Mouse (Mus musculus) megakaryocyte, embryonic 14.5 days (primary cell): Measurements from ENCODE around the gene Lct. TPM values are rescaled to one million over a fixed set of nuclear protein-coding genes. Genes with fewer than 3 reads are reported as not detected.
"Not testable (repeated sequence)": the region's sequence is repeated elsewhere in the genome, so short reads cannot be mapped to it uniquely, and the experiment has no call there.

ENCODE experiments used
- H3K27me3 ChIP-seq: replicated peaks from 2 replicates; pipeline ENCODE3; 2012; ENCODE audit warnings: inconsistent platforms
- H3K36me3 ChIP-seq: replicated peaks from 2 replicates; pipeline ENCODE3; 2012; ENCODE audit warnings: low read length, inconsistent platforms, mixed read lengths
- H3K4me1 ChIP-seq: 2 replicates; pipeline ENCODE4 v1.6.1; 2012; ENCODE audit warnings: inconsistent platforms
- H3K4me3 ChIP-seq: replicated peaks from 2 replicates; pipeline ENCODE3; 2012; ENCODE audit warnings: moderate library complexity, mild to moderate bottlenecking, inconsistent platforms
- H3K9me3 ChIP-seq: 2 replicates; pipeline ENCODE4 v1.6.1; 2012; ENCODE audit warnings: inconsistent platforms
- FLI1 ChIP-seq: IDR thresholded peaks from 2 replicates; pipeline ENCODE4 v1.6.1; 2012; ENCODE audit warnings: low read length, inconsistent platforms, mixed read lengths
- GATA1 ChIP-seq: IDR thresholded peaks from 3 replicates; pipeline ENCODE4 v1.6.1; 2012; ENCODE audit warnings: mixed read lengths, low read length, inconsistent platforms, borderline replicate concordance
- polyA plus RNA-seq: library from polyadenylated mRNA; stranded (reverse); fragments of >175 nt; gene quantifications from 2 replicates; pipeline ENCODE4 v1.2.3, GENCODE M21; 2012; ENCODE audit warnings: low replicate concordance; ENCODE audit not compliant: insufficient read depth

Gene Lct
- polyA plus RNA-seq, 1 experiment, result not detected

DNA sequence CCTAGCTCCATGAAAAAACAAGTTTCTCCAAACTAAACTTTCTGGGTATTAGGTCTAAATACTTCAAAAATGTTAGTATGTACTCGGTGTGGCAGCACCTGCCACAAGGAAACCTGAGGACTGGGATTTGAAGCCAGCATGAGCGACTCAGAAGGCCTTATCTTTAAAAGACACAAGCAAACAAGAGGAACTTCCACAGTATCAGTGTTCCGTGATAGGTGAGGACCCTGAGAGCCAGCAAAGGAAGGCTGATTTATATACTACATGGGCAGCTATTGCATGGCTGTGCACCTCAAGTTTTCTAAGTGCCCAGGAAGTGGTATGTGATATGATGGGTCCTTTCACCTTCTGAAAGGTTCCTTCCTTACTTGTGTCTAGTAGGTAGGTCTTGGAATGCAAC lies 25.0 kb upstream of the Lct start:
- TF ChIP-seq GATA1 (no peak), FLI1 (no peak)
- Histone ChIP-seq H3K27me3 (no peaks in the 10 kb centered on the region), H3K9me3 (no peaks in the 10 kb centered on the region), H3K4me3 (no peak overlapping the region), H3K36me3 (peaks cover 81% of the 10 kb centered on the region), H3K4me1 (peaks cover 24% of the 10 kb centered on the region)

DNA sequence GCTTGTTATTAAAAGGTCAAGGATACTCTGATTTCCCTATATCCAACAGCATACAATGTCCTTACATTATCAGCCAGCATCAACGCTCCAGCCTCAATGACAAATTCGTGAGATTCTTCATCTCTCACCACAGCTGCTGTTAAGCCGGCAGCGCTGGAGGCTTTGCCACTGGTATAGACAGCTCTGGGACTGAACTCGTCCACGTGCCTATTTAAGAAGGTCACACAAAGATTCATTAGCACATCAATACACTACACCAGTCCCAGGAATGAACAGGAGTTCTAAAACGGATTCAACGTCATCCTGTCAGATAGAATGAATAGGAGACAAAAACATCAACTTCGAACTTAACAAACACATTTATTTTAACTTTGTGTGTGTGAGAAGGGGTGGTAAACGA lies 16.1 kb upstream of the Lct start:
- H3K27me3 ChIP-seq, result no peaks in the 10 kb centered on the region
- no peaks in the 10 kb centered on the region for H3K9me3 ChIP-seq
- H3K36me3 ChIP-seq, result peaks cover 93% of the 10 kb centered on the region
- TF ChIP-seq GATA1 (no peak), FLI1 (no peak)
- H3K4me3 ChIP-seq, result no peak overlapping the region
- H3K4me1 ChIP-seq, result peaks cover 14% of the 10 kb centered on the region

DNA sequence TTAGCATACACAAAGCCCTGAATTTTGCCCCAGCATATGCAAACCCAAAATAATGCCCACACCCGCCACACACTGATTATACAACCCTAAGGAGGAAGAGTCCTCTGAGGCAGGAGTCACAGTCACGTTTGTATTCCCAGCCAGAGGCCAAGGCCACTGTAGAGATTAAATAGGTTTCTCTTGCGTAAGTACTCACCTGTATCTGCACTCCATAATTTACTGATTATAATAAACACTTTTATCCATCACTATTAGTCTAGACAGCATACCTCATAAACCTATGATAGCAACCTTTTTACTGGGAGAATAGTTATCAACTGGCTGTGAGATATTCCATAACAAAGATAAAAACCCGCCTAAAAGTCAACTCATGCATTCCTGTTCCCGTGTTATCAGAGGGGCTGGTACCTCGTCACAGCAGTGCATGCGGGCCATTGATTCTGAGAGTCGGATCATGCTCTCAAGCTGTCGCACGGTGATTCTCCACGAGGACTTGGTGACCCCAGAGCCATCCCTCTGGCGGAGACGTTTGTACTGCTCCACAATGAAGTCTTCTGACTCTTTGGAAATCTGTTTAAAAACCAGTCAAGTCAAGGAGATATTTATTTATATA lies 9.7 kb upstream of the Lct start:
- Histone ChIP-seq H3K4me1 (no peaks in the 10 kb centered on the region), H3K36me3 (peaks cover 92% of the 10 kb centered on the region), H3K4me3 (no peak overlapping the region), H3K9me3 (no peaks in the 10 kb centered on the region), H3K27me3 (no peaks in the 10 kb centered on the region)
- TF ChIP-seq GATA1 (no peak), FLI1 (no peak)

DNA sequence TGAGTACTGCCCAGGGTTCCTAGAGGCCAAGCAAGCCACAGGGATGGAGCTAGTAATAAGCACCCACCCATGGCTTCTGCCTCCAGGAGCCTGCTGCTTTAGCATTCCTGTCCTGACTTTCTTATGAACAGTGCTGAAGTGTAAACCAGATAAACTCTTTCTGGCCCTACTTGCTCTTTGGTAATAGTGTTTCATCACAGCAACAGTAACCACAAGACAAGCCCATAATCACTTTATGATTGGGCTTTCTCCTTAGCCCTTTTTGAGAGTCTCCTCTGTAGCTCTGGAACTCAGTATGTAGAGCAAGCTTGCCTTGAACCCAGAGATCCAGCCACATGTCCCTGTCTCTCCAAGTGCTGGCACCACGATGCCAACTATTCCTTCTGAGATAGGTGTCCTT lies 2.2 kb upstream of the Lct start:
- no peaks in the 10 kb centered on the region for H3K9me3 ChIP-seq
- peaks cover 87% of the 10 kb centered on the region for H3K36me3 ChIP-seq
- TF ChIP-seq GATA1 (no peak), FLI1 (no peak)
- H3K27me3 ChIP-seq, result no peaks in the 10 kb centered on the region
- no peak overlapping the region for H3K4me3 ChIP-seq
- peaks cover 21% of the 10 kb centered on the region for H3K4me1 ChIP-seq

DNA sequence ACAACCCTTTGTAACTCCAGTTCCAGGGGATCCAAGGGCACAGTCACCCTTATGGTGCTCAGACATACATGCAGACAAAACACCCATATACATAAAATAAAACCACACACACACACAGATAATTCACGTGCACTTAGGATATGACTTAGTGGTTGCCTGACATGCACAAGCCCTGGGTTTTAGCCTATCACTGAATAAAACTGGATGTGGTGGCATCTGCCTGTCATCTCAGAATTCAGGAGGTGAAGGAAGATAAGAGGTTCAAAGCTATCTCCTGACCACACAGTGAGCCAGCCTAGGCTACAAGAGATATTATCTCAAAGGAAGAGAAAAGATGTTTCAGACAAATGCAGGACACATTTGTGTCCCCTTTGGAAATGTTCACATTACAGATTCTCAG lies 953 bp downstream of the Lct start:
- TF ChIP-seq FLI1 (no peak), GATA1 (no peak)
- no peaks in the 10 kb centered on the region for H3K9me3 ChIP-seq
- peaks cover 38% of the 10 kb centered on the region for H3K4me1 ChIP-seq
- H3K4me3 ChIP-seq, result no peak overlapping the region
- H3K36me3 ChIP-seq, result peaks cover 68% of the 10 kb centered on the region
- H3K27me3 ChIP-seq, result no peaks in the 10 kb centered on the region

DNA sequence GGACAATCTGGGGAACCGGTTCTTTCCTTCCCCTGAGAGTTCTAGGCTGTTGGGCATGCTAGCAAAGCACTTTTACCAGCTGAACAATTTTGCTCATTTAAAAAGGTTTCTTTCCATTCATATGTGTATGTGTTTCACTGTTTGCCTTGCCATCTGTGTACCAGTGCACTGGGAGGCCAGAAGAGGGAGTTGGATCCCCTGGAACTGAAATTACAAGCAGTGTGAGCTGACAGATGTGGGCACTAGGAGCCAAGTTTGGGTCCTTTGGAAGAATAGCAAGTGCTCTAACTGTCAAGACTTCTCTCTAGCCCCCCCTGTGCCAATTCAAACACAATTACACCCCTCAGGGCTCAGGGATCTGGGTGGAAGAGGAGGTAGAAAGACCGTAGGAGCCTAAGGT lies 3.3 kb downstream of the Lct start:
- peaks cover 44% of the 10 kb centered on the region for H3K36me3 ChIP-seq

DNA sequence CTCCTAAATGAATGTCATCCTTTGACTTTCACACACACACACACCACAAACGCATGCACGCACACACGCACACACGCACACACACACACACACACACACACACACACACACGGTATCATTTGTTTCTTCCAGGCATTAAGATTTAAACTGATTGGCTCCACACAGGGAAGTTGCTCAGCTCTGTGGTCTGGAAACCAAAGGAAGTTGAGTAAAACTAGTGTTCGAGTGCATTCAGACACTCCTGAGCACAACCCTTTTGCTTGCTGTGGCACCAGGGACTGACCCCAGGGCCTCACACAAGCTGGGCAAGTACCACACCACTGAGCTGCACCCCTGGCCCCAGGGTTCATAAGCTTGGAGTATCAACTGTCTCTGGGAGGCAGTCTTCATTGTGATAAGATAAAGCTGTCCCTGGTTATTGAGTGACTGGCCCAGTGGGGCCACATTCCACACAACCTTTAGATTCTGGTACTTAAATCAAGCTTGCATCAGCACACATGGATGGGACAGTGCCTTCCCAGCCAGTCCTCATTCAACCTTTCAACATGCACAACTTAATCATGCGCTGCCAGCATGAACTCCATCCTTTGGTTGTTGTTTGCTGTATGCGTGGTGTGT lies 5.0 kb downstream of the Lct start:
- no peaks in the 10 kb centered on the region for H3K9me3 ChIP-seq
- H3K4me1 ChIP-seq, result peaks cover 30% of the 10 kb centered on the region
- peaks cover 29% of the 10 kb centered on the region for H3K36me3 ChIP-seq
- H3K4me3 ChIP-seq, result peak overlapping the region; percentile 40
- H3K27me3 ChIP-seq, result no peaks in the 10 kb centered on the region
- TF ChIP-seq FLI1 (no peak), GATA1 (no peak)

More for the DNA sequence above, 3.3 kb downstream of the Lct start:
- Histone ChIP-seq H3K4me3 (no peak overlapping the region), H3K9me3 (no peaks in the 10 kb centered on the region), H3K27me3 (no peaks in the 10 kb centered on the region), H3K4me1 (peaks cover 33% of the 10 kb centered on the region)
- TF ChIP-seq FLI1 (no peak), GATA1 (no peak)

DNA sequence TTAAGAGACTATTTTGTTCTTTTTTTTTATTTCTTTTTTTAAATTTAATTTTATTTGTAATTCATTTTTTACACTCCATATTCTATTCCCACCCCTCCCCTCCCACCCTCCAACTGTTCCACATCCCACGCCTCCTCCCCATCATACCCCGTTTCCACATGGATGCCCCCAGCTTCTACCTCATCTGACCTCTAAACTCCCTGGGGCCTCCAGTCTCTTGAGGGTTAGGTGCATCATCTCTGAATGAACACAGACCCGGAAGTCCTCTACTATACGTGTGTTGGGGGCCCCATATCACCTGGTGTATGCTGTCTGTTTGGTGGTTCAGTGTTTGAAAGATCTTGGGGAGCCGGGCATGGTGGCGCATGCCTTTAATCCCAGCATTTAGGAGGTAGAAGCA lies 8.9 kb downstream of the Lct start:
- not testable (repeated sequence) for H3K27me3 ChIP-seq, H3K9me3 ChIP-seq, H3K4me3 ChIP-seq, H3K36me3 ChIP-seq
- peaks cover 23% of the 10 kb centered on the region for H3K4me1 ChIP-seq

DNA sequence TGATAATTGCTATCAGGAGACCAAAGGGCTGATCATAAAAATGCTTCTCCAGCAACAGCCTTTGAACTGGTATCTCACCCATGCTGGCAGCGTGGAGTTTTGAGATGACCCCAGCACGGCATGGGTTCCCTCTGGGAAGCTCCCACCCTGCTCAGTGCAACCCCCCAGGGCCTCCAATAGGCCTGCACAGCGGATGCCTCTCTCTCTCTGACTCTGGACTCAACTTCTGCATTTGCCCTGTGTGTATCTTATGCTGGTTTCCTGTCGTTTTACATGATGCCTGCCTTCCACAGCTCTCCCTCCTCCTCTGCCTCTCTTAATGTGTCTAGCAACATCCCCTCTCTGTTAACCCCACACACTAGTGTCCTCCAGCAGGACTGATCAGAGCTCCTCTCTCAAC lies 13.5 kb downstream of the Lct start:
- Histone ChIP-seq H3K36me3 (no peaks in the 10 kb centered on the region), H3K27me3 (peaks cover 7% of the 10 kb centered on the region), H3K4me3 (no peak overlapping the region), H3K9me3 (no peaks in the 10 kb centered on the region), H3K4me1 (peaks cover 12% of the 10 kb centered on the region)
- no peak for TF ChIP-seq GATA1
- no peak for TF ChIP-seq FLI1

DNA sequence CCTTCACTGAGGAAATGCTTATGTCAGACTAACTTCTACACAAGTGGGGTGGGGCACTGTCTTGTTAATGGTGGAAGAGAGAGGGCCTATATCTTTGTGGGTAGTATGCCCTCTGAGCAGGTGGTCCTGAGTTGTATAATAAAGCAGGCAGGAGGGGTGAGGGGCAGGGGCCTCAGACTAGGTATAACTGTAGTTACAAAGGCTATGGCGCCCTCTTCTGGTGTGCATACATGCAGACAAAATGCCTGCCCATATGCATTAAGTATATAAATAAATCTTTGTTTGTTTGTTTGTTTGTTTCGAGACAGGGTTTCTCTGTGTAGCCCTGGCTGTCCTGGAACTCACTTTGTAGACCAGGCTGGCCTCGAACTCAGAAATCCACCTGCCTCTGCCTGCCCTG lies 19.1 kb downstream of the Lct start:
- Histone ChIP-seq H3K27me3 (peaks cover 9% of the 10 kb centered on the region), H3K4me3 (no peak overlapping the region), H3K36me3 (no peaks in the 10 kb centered on the region), H3K4me1 (peaks cover 6% of the 10 kb centered on the region; the same call in 1 of the 2 replicates), H3K9me3 (no peaks in the 10 kb centered on the region)
- no peak for TF ChIP-seq GATA1
- TF ChIP-seq FLI1, result no peak
